Mouse (Mus musculus) Muller cell, postnatal 12 days (primary cell): ENCODE data around the gene Tmem158.
A peak's percentile ranks its signal among the peaks of the same experiment; 100 is the strongest.

Source experiments
- DNase-seq: peaks from one replicate; pipeline ENCODE4 v3.0.0-alpha.2; 2015; ENCODE audit errors: inconsistent ontology term

Gene Tmem158

GRCm38 (mm10) chr9:123260611-123261021, at the start of gene Tmem158:
Gene Tmem158, minus strand, starts transcription at chr9:123260764.
- peak; percentile 89 for DNase-seq

GRCm38 (mm10) chr9:123309685-123310365, 49.3 kb upstream of the Tmem158 start:
- DNase-seq: no peak

- DNase-seq: peak; percentile 39
Observed at GRCm38 (mm10) chr9:123309073-123309472, 48.5 kb upstream of the Tmem158 start.

- no peak for DNase-seq
Observed at GRCm38 (mm10) chr9:123304917-123305316, 44.4 kb upstream of the Tmem158 start.

GRCm38 (mm10) chr9:123303952-123304351, 43.4 kb upstream of the Tmem158 start:
- DNase-seq: no peak

GRCm38 (mm10) chr9:123302759-123303313, 42.3 kb upstream of the Tmem158 start:
- DNase-seq: no peak

GRCm38 (mm10) chr9:123297862-123298261, 37.3 kb upstream of the Tmem158 start:
- no peak for DNase-seq

GRCm38 (mm10) chr9:123296229-123296628, 35.7 kb upstream of the Tmem158 start:
- no peak for DNase-seq

GRCm38 (mm10) chr9:123294581-123294980, 34.0 kb upstream of the Tmem158 start:
- no peak for DNase-seq

- no peak for DNase-seq
Observed at GRCm38 (mm10) chr9:123288378-123288777, 27.8 kb upstream of the Tmem158 start.

GRCm38 (mm10) chr9:123285623-123286022, 25.1 kb upstream of the Tmem158 start:
- peak; percentile 9 for DNase-seq

GRCm38 (mm10) chr9:123280775-123281174, 20.2 kb upstream of the Tmem158 start:
- DNase-seq: no peak

- DNase-seq: no peak
Observed at GRCm38 (mm10) chr9:123278003-123278402, 17.4 kb upstream of the Tmem158 start.

GRCm38 (mm10) chr9:123275373-123275772, 14.8 kb upstream of the Tmem158 start:
- no peak for DNase-seq

- no peak for DNase-seq
Observed at GRCm38 (mm10) chr9:123274674-123275073, 14.1 kb upstream of the Tmem158 start.

GRCm38 (mm10) chr9:123273876-123274275, 13.3 kb upstream of the Tmem158 start:
- DNase-seq: no peak

- no peak for DNase-seq
Observed at GRCm38 (mm10) chr9:123271552-123271951, 11.0 kb upstream of the Tmem158 start.

- no peak for DNase-seq
Observed at GRCm38 (mm10) chr9:123269906-123270558, 9.5 kb upstream of the Tmem158 start.

- DNase-seq: no peak
Observed at GRCm38 (mm10) chr9:123259896-123260610, 511 bp downstream of the Tmem158 start.

- peak; percentile 79 for DNase-seq
Observed at GRCm38 (mm10) chr9:123259461-123259895, 1.1 kb downstream of the Tmem158 start.

GRCm38 (mm10) chr9:123258796-123259195, 1.8 kb downstream of the Tmem158 start:
- DNase-seq: no peak

- no peak for DNase-seq
Observed at GRCm38 (mm10) chr9:123255736-123256135, 4.8 kb downstream of the Tmem158 start.
